Mouse (Mus musculus) monocyte, adult 5-6 weeks (primary cell): ENCODE results near the gene Prkar1a. TPM values are rescaled to one million over a fixed set of nuclear protein-coding genes. Genes with fewer than 3 reads are reported as not detected.

Experiments used
- ATAC-seq: fragments of 153-309, 156-312 bp; replicated peaks from 2 replicates; pipeline ENCODE4 v1.8.0; 2017; ENCODE audit warnings: mild to moderate bottlenecking; ENCODE audit not compliant: low TSS enrichment, insufficient number of reproducible peaks, severe bottlenecking, poor library complexity, low FRiP score
- total RNA-seq: library from RNA; stranded (forward); fragments of 200-1000, 200-491, 200-594 nt; gene quantifications from 3 replicates; pipeline ENCODE4 v1.2.3, GENCODE M21; 2017

Prkar1a gene
- total RNA-seq, 1 experiment from 2014 or later = 167 TPM

GRCm38 (mm10) chr11:109698740-109699139, 49.5 kb downstream of the Prkar1a start:
- no peak for ATAC-seq

- ATAC-seq = no peak
These were observed 50.6 kb downstream of the Prkar1a start for GRCm38 (mm10) chr11:109699784-109700183.

GRCm38 (mm10) chr11:109700761-109701160, 51.6 kb downstream of the Prkar1a start:
- ATAC-seq = no peak

- no peak for ATAC-seq
These were observed 53.0 kb downstream of the Prkar1a start for GRCm38 (mm10) chr11:109702031-109702815.

- ATAC-seq = no peak
These were observed 54.6 kb downstream of the Prkar1a start for GRCm38 (mm10) chr11:109703845-109704244.

- no peak for ATAC-seq
These were observed 55.4 kb downstream of the Prkar1a start for GRCm38 (mm10) chr11:109704311-109705205.

GRCm38 (mm10) chr11:109705336-109706054, 56.3 kb downstream of the Prkar1a start:
- no peak for ATAC-seq

GRCm38 (mm10) chr11:109706055-109706412, 56.8 kb downstream of the Prkar1a start:
- ATAC-seq = no peak

GRCm38 (mm10) chr11:109706586-109706985, 57.4 kb downstream of the Prkar1a start:
- ATAC-seq = no peak

GRCm38 (mm10) chr11:109707442-109707841, 58.2 kb downstream of the Prkar1a start:
- no peak for ATAC-seq

GRCm38 (mm10) chr11:109708786-109709185, 59.6 kb downstream of the Prkar1a start:
- ATAC-seq = no peak

- no peak for ATAC-seq
These were observed 60.3 kb downstream of the Prkar1a start for GRCm38 (mm10) chr11:109709501-109709900.

- ATAC-seq = no peak
These were observed 65.4 kb downstream of the Prkar1a start for GRCm38 (mm10) chr11:109714341-109715247.

- no peak for ATAC-seq
These were observed 66.1 kb downstream of the Prkar1a start for GRCm38 (mm10) chr11:109715311-109715781.

- ATAC-seq = no peak
These were observed 67.8 kb downstream of the Prkar1a start for GRCm38 (mm10) chr11:109716981-109717380.

- ATAC-seq = no peak
These were observed 68.2 kb downstream of the Prkar1a start for GRCm38 (mm10) chr11:109717448-109717847.

- ATAC-seq = no peak
These were observed 69.0 kb downstream of the Prkar1a start for GRCm38 (mm10) chr11:109717966-109718895.
